Mouse (Mus musculus) common myeloid progenitor, adult 5-6 weeks (primary cell): ENCODE measurements at regions not wholly inside any gene's neighbourhood (a gene's known extent, or its start where the extent isn't known, plus 50 kb on each side); places are given as distances from the start of the nearest gene placed in this dataset.

Source experiments
- ATAC-seq: replicated peaks from 2 replicates; pipeline ENCODE4 v1.8.0; 2016; ENCODE audit warnings: low read depth, mild to moderate bottlenecking, moderate TSS enrichment, inconsistent platforms; ENCODE audit not compliant: poor library complexity, severe bottlenecking

DNA sequence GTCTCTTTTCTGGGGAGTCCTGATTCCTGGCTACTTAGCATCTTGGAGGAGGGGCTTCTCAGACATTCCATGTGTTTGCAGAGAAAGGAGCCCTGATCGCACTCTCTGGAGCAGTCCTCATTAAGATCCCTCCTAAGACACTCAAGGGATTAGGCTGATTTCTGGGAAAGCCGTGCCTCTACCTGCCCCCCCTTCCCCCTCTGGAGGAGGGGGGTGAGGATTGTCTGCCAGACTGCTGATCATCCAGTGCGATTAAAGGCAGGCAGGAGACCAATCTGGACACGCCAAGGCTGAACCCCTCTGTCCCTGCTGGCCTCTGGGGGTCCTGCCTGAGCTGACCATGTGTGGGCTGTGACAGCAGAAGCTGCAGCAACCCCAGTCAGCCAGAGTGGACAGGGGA is 65.4 kb downstream of the Vegfa start:
- ATAC-seq = no peak

DNA sequence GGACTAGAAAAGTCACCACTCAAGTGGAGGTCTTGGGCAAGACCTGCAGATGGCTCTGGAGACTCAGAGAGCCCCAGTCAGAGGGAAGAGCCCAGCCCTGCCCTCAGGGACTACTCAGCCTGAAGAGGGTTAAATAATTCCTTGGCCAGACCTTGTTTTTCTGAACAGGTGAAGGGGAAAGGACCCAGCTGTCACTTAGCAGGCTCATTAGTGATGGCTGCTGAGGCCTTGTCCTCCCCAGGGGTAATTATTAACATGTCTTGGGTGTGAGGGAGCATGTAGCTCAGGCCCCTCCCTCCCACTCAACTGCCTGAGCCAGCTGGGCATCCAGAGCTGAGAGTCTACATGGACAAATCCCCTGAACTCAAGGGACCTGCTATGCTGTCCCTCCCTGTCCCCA is 68.1 kb downstream of the Vegfa start:
- ATAC-seq = no peak

DNA sequence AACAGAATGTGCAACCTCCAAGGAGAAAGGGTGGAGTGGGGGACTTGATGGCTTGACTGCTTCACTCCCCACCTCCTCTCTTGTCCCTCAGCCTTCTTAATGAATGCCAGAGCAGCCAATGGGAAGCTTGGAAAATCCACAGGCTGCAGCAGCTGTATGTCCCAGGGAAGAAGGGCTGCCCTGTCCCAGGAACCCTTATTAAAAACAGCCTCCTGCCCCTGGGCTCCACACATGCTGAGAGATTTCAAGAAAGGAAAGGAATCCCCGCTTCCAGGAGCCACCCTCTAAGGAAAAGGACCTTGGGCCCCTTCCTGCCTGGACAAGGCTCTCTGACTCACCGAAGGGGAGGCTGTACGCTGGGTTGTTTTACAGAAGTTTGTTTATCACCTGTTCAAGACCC is 68.8 kb downstream of the Vegfa start:
- no peak for ATAC-seq

GRCm38 (mm10) chr17:45961626-45962319 is 70.4 kb downstream of the Vegfa start:
- ATAC-seq = no peak

- peak; percentile 69 for ATAC-seq
Measured at GRCm38 (mm10) chr17:45958094-45958881, 73.9 kb downstream of the Vegfa start.

GRCm38 (mm10) chr17:45955481-45955880 is 76.7 kb downstream of the Vegfa start:
- ATAC-seq = no peak

- ATAC-seq = no peak
Measured at GRCm38 (mm10) chr17:45954824-45955223, 77.3 kb downstream of the Vegfa start.

DNA sequence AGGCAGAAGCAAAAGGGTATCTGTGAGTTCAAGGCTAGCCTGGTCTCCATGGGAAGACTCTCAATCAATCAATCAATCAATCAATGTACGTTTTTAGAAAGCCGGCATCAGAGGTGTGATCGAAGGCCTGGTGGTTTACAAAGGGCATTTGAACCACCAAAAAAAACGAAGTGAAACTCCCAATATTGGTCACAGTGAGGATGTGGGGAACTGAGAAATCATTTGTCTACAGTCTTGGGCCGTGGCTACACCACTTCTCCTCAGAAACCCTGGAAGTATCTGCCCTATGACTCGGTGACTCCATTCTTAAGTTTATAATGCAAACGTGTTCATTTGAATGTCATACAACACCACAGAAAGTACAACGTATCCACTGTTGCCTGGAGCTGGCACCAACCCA is 78.6 kb downstream of the Vegfa start:
- ATAC-seq = peak; percentile 53

GRCm38 (mm10) chr17:45950533-45951164 is 81.5 kb downstream of the Vegfa start:
- no peak for ATAC-seq

- ATAC-seq = no peak
Measured at GRCm38 (mm10) chr17:45949141-45949540, 83.0 kb downstream of the Vegfa start.

- no peak for ATAC-seq
Measured at GRCm38 (mm10) chr17:45948314-45948935, 83.7 kb downstream of the Vegfa start.

DNA sequence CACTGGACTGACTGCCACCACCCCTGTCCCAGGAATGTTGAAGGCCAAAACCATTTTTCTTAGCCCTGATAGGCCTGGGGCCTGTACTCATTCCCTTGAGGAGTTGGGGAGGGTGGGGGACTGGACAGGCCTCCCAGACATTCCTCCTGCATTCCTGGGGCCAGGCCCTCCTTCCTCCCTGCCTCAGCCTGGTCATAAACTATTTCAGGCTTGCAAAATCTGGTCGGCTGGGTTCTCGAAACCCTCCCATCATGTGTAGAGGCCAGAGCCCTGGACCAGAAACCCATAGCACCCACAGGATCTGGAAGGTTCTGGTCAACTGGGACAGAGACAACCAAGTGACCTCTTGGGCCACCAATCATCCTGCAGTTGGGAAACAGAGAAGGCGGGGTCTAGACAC is 87.2 kb downstream of the Vegfa start:
- ATAC-seq = no peak

GRCm38 (mm10) chr17:45943244-45943643 is 88.9 kb downstream of the Vegfa start:
- ATAC-seq = no peak

- ATAC-seq = no peak
Measured at GRCm38 (mm10) chr17:45941890-45942375, 90.2 kb downstream of the Vegfa start.

- no peak for ATAC-seq
Measured at GRCm38 (mm10) chr17:45940121-45940813, 91.9 kb downstream of the Vegfa start.

- no peak for ATAC-seq
Measured at GRCm38 (mm10) chr17:45938284-45938683, 93.9 kb downstream of the Vegfa start.

GRCm38 (mm10) chr17:45936577-45936976 is 95.6 kb downstream of the Vegfa start:
- no peak for ATAC-seq

DNA sequence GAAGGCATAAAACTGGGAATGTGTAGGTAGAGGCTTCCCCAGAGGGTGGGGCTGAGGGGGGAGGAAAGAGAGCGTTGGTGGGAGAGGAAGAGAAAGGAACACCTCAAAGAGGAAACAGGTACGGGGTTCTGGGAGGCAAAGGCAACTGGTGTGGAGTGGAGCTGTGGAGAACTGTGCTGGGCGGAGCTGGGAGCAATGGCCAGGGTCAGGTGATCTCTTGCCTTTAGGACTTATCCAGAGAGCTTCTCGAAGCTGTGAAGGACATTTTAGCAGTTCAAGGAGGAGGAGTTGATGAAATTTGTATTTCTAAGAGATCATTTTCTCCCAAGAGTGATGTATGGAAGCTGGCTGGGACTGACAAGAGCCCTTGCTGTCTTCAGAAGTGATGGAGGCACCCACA is 96.9 kb downstream of the Vegfa start:
- no peak for ATAC-seq

- ATAC-seq = no peak
Measured at GRCm38 (mm10) chr17:45934002-45934401, 98.2 kb downstream of the Vegfa start.

GRCm38 (mm10) chr17:45933034-45933433 is 99.1 kb downstream of the Vegfa start:
- ATAC-seq = no peak
